Mouse (Mus musculus) cerebellum, adult (tissue): ENCODE data around the gene Supt3.

Source experiments
- ATAC-seq: cut with Nextera tagmentation; 2 replicates; pipeline ENCODE4 v1.9.2; 2017; ENCODE audit warnings: mild to moderate bottlenecking, moderate library complexity, mixed read lengths; ENCODE audit not compliant: insufficient number of reproducible peaks, low FRiP score, low TSS enrichment

The Supt3 gene

DNA sequence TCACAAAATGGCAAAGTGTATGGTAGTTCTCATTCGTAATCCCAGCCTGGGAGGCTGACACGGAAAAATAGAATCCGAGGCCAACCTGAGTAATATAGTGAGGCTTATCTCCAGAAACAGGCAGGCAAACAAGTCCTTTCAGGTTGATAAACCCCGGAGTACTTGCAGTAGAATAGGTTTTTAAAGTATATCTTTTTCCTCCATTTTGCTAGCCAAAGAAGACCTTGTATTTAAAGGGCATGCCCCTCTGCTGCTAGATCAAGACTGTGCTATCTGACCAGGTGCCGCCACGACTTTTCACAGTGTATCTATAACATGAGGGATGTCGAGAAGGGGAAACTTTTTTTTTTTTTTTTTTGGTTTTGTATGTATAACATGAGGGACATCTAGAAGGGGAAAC lies 324.1 kb downstream of the Supt3 start:
- ATAC-seq, result no peak

GRCm38 (mm10) chr17:45115386-45115785 lies 338.4 kb downstream of the Supt3 start:
- no peak for ATAC-seq

DNA sequence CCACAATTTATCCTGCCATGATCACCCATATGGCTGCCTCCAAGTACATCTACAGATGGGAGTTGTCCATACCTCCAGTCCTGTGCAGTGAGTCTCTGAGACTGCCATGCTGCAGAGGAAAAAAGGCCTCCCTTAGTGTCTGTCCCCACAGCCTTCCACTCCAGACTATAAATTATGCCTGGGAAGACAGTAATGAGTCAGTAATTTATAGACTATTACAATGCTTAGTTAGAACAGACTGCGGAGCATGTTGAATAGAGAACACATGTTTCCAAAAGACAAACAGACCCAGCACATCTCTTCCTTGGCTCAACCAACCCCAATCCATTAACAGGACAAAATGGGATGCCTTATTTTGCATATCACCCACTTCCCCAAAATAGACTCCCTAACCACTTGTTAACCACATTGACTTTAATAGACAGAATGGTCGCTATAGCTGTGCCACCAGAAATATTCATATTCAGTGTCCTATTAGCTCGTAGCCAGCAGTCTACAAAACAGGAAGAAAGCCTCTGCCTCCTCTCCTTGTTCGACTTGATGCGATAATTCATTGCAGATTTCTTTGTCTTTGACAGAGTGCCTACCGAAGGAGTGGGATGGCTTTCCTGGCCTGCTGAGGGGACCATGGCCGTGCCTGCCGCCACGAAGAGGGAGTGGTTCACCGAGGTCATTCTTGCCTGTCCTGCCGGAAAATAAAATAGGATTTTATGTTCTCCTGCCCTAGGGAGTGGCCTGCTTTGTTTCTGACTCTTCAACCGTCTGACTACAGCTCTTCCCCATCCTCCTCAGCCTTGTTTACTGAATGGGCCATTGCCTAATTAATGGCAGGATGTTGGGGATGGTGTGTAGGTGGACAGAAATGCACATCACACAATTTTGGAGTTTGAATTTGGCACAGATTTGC lies 341.9 kb downstream of the Supt3 start:
- no peak for ATAC-seq

DNA sequence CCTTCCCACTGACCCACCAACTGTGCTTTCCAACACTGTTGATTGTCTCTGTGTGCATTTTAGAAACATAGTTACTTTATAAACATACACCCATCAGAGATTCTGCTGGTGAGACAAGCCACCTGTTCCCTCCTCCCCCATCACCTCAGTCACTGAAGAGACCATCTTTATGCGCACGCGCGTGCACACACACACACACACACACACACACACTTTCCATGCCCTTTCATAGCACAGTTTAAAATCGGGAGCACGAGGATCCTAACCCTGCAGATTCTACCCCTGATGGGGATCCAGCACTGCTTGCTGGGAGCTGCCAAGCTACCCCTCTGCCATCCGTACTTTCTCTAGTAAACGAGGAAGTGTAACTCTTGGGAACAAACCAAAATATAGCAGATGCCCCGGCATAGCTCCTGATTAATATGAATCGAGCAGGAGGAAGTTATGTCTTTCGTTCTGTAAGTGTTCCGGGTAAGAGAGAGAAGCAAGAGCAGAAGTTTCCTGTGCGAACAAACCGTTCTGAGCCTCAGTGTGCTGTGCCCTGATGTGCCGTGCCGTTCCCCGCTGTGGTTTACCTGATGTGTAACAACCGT lies 342.8 kb downstream of the Supt3 start:
- ATAC-seq, result no peak

DNA sequence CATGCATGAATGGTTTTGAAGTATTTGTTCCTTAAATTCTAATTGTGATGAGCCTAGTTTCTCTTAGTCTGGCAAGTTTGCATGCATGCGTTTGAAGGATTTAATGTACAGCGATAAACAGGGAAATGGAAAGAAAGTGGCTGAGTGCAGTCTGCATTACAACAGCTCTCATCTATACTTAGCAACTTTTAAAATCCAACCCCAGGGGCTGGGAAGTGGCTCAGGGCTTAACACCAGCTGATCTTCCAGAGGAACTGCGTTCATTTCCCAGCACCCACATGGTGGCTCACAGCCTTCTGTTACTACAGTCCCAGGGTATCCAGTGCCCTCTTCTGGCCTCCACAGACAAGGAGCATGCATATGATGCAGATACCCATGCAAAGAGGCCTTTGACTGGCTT lies 346.9 kb downstream of the Supt3 start:
- no peak for ATAC-seq

DNA sequence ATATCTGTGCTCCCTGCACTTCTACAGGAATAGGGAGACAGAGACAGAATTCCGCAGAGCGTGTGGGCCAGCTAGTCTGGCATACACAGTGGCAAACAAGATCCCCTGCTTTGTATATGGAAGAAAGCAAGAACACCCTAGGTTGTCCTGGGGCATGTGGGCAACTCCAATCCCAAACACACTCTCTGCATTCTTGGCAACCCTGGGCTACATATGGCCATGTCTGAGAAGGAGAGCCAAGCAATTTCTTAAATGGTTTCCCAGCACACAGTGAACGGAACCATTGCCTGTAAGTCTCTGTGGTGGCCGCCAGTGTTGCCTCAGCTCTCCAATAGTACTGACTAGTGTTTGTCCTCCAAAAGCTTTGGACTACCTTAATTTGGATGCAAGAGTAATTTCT lies 351.7 kb downstream of the Supt3 start:
- ATAC-seq, result no peak

GRCm38 (mm10) chr17:45133501-45134400 lies 356.8 kb downstream of the Supt3 start:
- ATAC-seq, result no peak

GRCm38 (mm10) chr17:45136491-45136890 lies 359.5 kb downstream of the Supt3 start:
- ATAC-seq, result no peak

- no peak for ATAC-seq
Observed at GRCm38 (mm10) chr17:45143043-45143442, 366.1 kb downstream of the Supt3 start.

DNA sequence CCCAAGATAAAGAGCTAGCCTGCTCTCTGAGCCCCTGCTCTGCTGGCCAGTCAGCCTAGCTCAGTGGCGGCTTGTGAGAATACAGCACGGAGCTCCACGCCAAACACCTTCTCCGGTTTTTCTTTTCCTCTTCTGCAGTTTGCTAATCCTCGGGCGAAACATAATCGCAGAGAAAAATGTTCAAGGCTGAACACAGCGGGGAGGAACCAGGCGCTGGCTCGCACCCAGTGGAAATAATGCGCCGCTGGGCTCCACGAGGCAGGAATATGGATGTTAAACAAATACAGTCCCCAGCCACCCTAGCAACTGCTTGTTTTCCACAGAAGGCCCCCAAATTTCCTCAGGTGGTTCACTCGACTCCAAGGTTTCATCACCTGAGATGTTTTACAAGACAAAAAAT lies 367.7 kb downstream of the Supt3 start:
- ATAC-seq, result no peak

DNA sequence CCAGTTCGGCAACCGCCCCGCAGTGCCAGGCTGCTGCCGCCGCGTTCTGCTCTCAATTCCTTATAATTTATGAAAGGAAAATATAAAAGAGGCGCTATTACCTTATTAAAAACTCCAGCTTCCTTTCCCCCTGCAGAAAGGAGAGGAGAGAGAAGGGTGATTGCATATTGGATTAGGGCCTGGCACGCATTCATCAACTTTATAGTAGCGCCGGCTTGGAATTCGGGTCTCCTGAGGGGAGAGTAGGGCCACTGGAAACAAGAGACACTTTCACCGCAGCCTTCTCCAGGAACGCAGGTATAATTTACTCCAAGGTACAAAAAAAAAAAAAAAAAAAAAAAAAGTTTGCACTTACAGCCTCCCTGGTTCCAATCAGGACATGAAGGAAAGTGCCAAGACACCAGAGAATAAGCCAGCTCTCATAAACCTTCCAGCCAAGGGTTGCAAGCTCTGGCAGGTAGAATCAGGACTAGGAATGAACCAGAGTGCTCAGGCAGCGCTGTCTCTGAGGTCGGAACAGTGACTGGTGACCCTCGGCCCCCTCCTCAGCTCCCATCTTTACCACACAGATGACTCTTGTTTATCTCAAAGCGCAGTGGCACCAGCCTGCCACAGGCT lies 374.5 kb downstream of the Supt3 start:
- no peak for ATAC-seq

GRCm38 (mm10) chr17:45153721-45154120 lies 376.8 kb downstream of the Supt3 start:
- no peak for ATAC-seq

- ATAC-seq, result no peak
Observed at GRCm38 (mm10) chr17:45158171-45158691, 381.3 kb downstream of the Supt3 start.

DNA sequence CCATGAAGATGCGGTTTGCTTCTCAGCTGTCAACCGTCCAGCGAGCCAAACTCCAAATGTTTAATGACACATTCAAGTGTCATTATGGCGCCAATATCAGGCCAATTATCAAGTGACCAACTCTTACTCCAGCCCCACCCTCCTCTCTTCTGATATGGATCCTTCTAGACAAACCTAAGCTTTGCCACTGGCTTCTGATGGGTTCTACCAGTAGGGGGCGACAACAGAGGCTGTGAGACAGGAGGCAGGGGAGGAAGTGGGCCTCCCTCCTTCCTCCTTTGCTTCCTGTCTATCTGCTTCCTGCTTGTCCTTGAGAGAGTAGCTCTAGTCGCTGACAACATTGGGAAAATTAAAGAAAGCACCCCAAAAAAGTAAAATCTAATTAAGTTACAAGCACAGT lies 383.7 kb downstream of the Supt3 start:
- no peak for ATAC-seq

DNA sequence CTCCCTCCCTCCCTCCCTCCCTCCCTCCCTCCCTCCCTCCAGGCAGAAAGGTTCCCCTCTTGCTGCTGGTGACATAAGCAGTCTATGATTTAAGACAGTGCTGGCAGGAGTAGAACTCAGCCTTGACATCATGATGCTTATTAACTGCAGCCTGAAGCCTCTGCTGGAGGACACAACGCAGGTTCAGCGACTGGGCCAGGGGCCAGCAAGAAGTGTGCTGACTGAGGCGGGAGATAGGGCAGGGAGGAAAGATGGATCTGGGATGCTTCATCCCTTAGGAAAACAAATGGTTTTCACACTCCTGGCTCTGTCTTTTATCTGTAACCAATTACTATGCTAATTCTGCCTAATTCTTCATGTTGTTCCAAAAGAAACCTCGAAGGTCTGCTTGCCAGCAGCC lies 388.8 kb downstream of the Supt3 start:
- no peak for ATAC-seq
